Mouse (Mus musculus): ENCODE data around the gene Ephb3.
"Not testable (repeated sequence)": the region's sequence is repeated elsewhere in the genome, so short reads cannot be mapped to it uniquely, and the experiment has no call there.

Gene Ephb3

DNA sequence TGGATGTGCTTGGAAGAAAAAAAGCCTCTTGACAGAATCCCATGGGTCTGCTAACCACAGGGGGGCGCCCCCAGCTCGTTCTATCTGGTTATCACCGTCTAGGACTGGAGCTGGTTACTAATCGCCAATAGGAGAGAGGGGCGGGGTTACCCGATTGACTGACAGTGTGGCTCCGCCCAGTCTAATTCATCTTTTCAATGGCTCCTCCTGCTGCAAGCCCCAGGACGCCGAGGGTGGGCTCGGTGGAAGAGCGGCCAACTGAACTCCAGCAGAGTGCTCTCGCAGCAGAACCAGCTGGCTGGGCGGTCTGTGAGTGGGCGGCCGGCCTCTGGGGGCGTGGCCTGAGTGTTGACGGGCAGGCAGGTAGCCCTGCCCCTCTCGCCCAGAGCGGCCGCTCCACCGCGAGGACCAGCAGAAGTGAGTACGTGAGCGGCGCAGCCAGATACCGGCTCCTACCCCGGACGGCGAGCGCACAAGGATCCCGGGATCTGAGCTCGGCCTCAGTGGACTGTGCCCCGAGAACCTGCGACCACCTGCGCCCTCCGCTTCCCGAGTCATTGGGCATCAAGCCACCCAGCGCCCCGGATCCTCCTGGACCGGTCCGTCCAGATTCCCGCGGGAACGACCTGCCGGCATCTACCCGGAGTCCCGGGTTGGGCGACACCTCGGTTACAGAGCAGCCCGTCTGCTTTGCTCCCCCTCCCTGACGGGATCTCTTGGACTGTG, at the start of gene Ephb3:
Ephb3 (plus strand) TSS at position 389 of the 726 bp plus-strand sequence.
- DNase-seq: peak; percentile 100

DNA sequence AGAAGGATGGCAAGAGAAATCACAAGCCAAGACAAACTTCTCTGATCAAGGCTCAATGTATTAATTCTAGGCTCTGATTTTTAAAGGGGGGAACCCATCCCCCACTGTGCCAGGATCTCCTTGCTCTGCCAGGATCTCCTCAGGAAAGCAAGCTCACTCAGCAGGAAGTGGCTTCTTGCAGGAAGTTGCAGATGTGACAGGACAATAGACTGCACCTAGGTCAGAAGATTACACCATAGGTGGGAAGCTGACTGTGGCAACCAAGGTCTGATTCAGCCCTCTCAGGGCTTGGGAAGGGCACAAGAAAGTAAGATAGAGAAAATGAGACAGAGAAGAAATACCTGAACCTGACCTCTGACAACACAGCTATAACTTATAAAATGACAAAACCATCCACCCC, 48.3 kb upstream of the Ephb3 start:
- DNase-seq: not testable (repeated sequence)

- DNase-seq: not testable (repeated sequence)
These were observed 45.3 kb upstream of the Ephb3 start for GRCm38 (mm10) chr16:21159226-21159625.

DNA sequence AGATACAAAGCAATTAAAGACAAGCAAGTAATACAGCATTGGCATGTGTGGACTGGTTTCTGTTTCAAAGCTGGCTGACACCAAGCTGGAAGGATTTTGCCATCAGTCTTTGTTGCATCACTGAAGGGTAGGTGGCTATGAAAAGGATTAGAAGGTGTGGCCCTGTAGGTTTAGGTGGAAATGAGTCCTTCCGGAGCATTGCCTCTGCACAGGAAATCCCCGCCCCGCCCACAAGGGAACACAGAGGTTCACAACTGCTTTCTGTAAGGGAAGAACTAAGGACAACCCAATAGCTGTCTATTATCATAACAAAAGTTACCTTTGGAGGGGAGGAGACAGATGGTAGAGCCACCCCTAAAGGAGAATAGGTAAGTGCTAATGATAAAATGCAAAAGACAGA, 41.1 kb upstream of the Ephb3 start:
- DNase-seq: not testable (repeated sequence)

- DNase-seq: not testable (repeated sequence)
These were observed 39.0 kb upstream of the Ephb3 start for GRCm38 (mm10) chr16:21165343-21166220.

DNA sequence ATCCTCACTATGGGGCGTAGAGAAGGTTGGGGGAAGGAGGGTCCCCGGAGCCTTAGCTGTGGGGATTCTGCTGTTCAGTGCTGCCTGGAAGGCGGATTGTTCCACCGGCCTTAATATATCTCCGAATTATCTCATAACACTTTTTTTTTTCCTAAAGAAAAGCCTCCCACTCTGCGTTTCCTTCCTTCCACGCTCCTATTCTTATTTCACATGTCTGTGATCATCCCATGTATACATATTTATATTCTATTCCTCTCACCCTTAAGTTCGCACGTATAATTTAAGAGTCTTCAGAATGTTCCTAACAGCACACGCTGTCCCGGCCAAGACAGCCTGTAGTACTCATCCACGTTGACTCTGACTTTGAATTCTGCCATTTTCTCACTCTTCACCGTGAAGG, 35.8 kb upstream of the Ephb3 start:
- no peak for DNase-seq

DNA sequence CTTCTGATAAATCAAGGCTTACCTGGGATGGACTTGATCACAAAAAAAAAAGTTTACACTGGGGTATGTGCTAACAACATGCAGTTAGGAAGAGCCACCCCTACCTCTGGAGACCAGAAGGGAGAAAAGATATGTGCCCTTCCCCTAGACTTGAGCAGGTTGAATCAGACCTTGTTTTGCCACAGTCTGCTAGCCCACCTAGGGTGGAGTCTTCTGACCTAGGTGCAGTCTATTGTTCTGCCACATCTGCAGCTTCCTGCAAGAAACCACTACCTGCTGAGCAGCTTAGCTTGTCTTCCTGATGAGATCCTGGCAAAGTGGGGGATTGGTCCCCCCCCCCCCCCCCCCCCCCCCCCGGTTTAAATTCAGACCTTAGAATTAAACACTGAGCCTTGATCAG, 29.3 kb upstream of the Ephb3 start:
- no peak for DNase-seq

GRCm38 (mm10) chr16:21182108-21182507, 22.4 kb upstream of the Ephb3 start:
- no peak for DNase-seq

DNA sequence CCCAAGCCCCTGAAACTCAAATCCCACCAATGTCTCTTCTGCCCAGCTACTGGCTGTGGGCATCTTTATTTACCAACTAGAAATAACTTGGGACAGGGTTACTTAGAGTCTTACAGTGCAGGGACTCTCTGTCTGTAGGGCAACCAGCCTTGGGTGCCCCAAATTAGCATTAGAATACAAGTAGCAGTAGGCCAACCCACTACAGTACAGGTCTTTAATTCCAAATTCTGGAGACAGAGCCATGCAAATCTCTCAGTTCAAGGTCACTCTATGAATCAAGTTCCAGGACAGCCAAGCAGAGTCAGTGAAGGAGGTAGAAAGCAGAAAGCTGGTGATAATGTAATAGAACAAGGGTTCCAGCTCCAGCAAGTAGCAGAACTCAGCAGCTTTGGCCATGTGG, 19.9 kb upstream of the Ephb3 start:
- no peak for DNase-seq

DNA sequence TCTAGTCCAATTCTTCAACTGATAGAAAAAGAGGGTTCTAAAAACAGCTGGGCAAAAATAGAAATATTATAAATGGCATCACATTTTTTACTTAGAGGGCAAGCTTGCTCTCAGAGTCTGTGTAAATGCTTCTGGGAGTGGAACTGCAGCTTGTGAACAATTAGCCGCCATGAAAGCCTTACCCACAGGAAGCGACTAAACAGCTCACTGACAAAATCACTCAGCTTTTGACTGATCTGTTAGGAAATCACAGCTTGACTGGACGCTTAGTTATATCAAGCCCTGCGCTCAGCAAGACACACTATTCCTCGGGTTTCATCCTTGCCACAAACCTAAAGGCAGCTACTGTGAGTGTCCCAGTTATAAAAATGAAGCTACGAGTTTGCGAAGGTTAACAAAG, 17.0 kb upstream of the Ephb3 start:
- no peak for DNase-seq

GRCm38 (mm10) chr16:21188345-21188744, 16.2 kb upstream of the Ephb3 start:
- DNase-seq: no peak

DNA sequence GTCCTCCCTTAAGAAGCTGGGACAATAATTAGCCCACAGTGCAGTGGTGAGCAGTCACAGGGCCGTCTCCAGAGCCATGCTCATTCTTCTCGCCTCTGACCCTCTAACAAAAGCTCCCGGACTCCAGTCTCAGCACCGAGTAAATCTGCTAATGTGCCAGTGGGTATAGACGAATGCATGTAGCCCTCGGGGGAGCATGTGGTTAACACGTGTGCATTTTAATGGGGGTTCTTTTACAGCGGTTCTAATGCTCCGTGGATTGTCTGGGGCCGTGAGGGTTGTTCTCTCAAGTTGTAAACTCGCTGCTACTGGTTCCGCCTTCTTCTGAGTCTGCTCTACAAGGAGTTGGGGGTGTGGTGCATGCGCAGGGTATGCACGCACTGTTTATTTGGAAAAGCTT, 13.0 kb upstream of the Ephb3 start:
- DNase-seq: no peak

DNA sequence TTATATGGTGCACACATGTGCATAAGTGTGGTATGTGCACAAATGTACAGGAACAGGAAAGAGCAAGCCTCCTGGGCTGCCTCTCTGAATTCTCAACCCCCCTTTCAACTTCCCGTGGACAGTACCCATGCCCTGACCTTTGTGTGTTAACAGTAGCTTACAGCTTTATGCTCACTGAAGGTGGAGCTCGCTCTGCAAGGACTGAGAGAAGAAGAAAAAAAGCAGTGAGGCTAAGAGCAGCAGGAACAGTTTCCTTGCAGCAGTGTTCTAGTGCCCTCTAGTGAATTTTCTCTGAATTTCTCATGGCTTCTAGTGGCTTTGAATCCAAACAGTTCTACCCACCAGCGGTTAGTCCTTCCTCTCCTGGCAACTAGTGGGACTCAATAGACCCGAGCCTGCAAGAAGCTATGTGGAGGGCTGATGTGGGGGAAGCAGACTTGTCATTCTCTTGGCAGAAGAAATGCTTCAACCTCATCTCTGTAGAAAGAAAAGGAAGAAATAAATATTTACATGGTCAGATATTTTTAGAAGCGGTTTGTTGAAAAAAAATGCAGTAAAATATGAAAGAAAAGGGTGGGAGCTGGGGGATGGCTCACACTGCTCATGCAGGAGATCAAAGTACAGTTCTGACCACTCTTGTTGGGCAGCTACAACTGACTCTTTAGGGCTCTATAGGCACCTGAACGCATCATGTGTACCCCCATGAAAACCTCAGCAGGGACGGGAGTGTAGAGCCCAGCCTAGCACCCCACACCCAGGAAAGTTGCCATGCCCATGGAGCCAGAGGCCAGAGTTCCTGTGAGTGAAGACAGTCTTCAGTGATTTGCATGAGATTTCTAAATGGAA, 11.8 kb upstream of the Ephb3 start:
- DNase-seq: peak; percentile 88

GRCm38 (mm10) chr16:21194182-21194581, 10.4 kb upstream of the Ephb3 start:
- no peak for DNase-seq

- DNase-seq: no peak
These were observed 9.2 kb upstream of the Ephb3 start for GRCm38 (mm10) chr16:21195260-21195866.

DNA sequence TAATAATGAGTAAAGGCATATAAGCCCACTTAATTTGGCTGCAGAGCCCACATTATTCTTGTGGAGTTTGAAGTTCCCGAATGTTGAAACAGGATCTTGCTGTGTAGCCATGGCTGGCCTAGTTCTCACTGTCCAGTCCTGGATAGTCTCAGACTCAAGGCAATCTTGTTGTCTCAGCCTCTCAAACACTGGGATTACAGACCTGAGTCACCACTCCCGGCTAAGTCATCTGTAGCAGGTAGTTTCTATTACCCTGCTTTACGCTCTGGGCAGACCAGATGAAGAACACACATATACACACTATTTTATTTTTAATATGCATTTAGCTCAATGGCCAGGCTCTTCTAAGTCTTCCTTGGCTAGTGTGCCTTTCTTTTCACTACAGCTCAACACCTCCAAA, 8.0 kb upstream of the Ephb3 start:
- no peak for DNase-seq

GRCm38 (mm10) chr16:21197542-21197941, 7.0 kb upstream of the Ephb3 start:
- DNase-seq: no peak

DNA sequence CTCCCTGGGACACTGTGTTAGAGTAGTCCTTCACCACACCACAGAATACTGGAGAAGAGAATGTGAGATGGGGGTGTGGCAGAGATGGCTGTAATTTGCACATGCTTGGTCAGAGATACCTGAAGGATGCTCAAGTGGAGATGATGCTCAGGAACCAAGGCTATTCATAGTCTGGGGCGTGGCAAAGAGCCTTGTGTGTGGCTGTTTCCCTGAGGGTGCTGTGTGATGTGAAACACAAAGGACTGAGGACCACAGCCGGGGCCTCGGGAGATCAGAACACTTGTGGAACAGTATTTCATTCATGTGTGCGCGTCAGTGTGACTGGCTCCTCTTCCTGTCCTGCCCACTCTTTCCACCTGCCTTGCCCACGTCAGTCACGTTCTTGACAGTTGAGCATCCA, 6.5 kb upstream of the Ephb3 start:
- DNase-seq: no peak

- DNase-seq: peak; percentile 64
These were observed 6.0 kb upstream of the Ephb3 start for GRCm38 (mm10) chr16:21198529-21198928.

DNA sequence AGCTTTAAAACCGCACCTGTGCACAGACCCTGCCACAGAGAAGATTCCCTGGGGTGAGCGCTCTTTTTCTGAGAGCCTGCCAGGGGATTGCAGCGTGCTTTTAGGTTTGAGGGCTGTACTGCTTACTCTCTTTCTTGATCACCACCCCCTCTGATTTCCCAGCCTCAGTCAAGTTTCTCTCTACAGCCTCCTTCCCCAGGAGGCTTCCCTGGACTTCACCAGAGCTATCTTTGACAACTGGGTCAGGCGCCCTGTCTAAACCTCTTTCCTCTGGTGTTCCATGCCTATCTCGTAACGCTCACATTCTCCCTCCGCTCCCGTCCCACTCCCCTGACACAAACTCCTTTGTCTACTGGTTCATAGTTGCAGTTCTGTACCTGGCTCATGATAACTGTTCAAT, 5.1 kb upstream of the Ephb3 start:
- no peak for DNase-seq

DNA sequence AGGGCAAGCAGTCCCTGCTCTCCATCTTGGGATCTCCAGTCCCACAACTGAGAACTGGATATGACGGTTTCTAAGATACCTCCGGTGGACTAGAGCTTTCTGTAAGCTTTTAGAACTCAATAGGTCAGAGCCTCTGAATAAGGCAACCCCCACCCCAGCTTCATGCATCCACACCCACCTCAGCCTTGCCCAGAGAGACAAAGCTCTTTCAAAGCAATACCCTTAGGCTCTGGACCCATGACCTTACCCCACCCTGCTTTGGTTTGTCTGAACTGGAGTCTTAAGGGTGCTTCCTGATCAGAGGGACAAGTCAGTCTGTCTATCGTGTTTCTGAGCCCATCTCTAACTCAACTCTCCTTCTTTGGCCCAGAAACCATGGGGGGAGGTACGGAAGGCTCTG, 1.8 kb upstream of the Ephb3 start:
- DNase-seq: no peak

- no peak for DNase-seq
These were observed 735 bp downstream of the Ephb3 start for GRCm38 (mm10) chr16:21205093-21205886.
